Mouse (Mus musculus) midbrain, embryonic 15.5 days (tissue): Measurements from ENCODE around the gene Kcna4. TPM values are rescaled to one million over a fixed set of nuclear protein-coding genes. Genes with fewer than 3 reads are reported as not detected.

Experiments
- ATAC-seq: fragments of 200-750 bp; cut with Nextera tagmentation; replicated peaks from 2 replicates; pipeline ENCODE4 v1.8.0; 2017; ENCODE audit warnings: moderate TSS enrichment
- H3K27ac ChIP-seq: fragments of 300-500 bp; sonication (generic); 2 replicates; pipeline ENCODE4 v1.5.1; 2015; ENCODE audit warnings: mild to moderate bottlenecking, inconsistent platforms
- H3K27me3 ChIP-seq: fragments of 300-500 bp; sonication (generic); replicated peaks from 2 replicates; pipeline ENCODE4 v1.6.1; 2015; ENCODE audit warnings: inconsistent platforms
- H3K36me3 ChIP-seq: fragments of 300-500 bp; sonication (generic); replicated peaks from 2 replicates; pipeline ENCODE4 v1.6.1; 2015; ENCODE audit warnings: inconsistent platforms
- H3K4me1 ChIP-seq: fragments of 300-500 bp; sonication (generic); 2 replicates; pipeline ENCODE4 v1.6.1; 2015; ENCODE audit warnings: inconsistent platforms
- H3K4me2 ChIP-seq: fragments of 300-500 bp; sonication (generic); 2 replicates; pipeline ENCODE4 v1.6.1; 2015; ENCODE audit warnings: inconsistent platforms, mild to moderate bottlenecking, moderate library complexity
- H3K4me3 ChIP-seq: fragments of 300-500 bp; sonication (generic); 2 replicates; pipeline ENCODE4 v1.5.1; 2015; ENCODE audit warnings: mild to moderate bottlenecking, inconsistent platforms
- H3K9ac ChIP-seq: fragments of 300-500 bp; sonication (generic); 2 replicates; pipeline ENCODE4 v1.6.1; 2015; ENCODE audit warnings: mild to moderate bottlenecking, inconsistent platforms
- H3K9me3 ChIP-seq: fragments of 300-500 bp; sonication (generic); 2 replicates; pipeline ENCODE4 v1.6.1; 2016; ENCODE audit warnings: inconsistent platforms
- WGBS: fragments of 180-500 bp; shearing (Covaris S2); methylation state at CpG from one replicate; pipeline ENCODE4 v1.1.7; 2015; ENCODE audit warnings: mixed read lengths; 5-methylcytosine and 5-hydroxymethylcytosine counted together
- polyA plus RNA-seq: library from polyadenylated mRNA; unstranded; fragments of >200 nt; fragmentation: Nextera tagmentation; extraction: Ambion mirVana; gene quantifications from 2 replicates; pipeline ENCODE4 v1.2.1, GENCODE M21; 2015

Kcna4 gene
- polyA plus RNA-seq = 9.3 and 9.6 TPM in 2 replicates

- peaks cover 12% of the 10 kb centered on the region; the same call in 1 of the 2 replicates for H3K4me1 ChIP-seq
- H3K27ac ChIP-seq = peak within 1 kb of the TSS; percentile 71
- H3K9ac ChIP-seq = peak within 1 kb of the TSS; percentile 68
- peak within 1 kb of the TSS; percentile 90 for H3K4me2 ChIP-seq
- whole genome bisulfite sequencing = 5% methylated on average over 24 of the region's 24 CpGs
- H3K36me3 ChIP-seq = 0 out of 2 replicates have a peak, but pooled peaks cover 2% of the 10 kb centered on the region
- H3K9me3 ChIP-seq = no peaks in the 10 kb centered on the region
- peak within 1 kb of the TSS; percentile 67 for H3K4me3 ChIP-seq
- H3K27me3 ChIP-seq = no peaks in the 10 kb centered on the region
- peak; percentile 97 for ATAC-seq
These were observed at the start of gene Kcna4 for GRCm38 (mm10) chr2:107289990-107290696. Kcna4 (plus strand) TSS chr2:107290639.

- H3K27me3 ChIP-seq = no peaks in the 10 kb centered on the region
- no peak overlapping the region for H3K9ac ChIP-seq
- ATAC-seq = no peak
- no peak overlapping the region for H3K27ac ChIP-seq
- H3K9me3 ChIP-seq = no peaks in the 10 kb centered on the region
- no peaks in the 10 kb centered on the region for H3K36me3 ChIP-seq
- H3K4me1 ChIP-seq = no peaks in the 10 kb centered on the region
- WGBS = 82% methylated on average over 3 of the region's 3 CpGs
- no peak overlapping the region for H3K4me3 ChIP-seq
- H3K4me2 ChIP-seq = no peak overlapping the region
These were observed 32.3 kb upstream of the Kcna4 start for GRCm38 (mm10) chr2:107258091-107258490.

- Histone ChIP-seq H3K4me1 (no peaks in the 10 kb centered on the region), H3K27ac (no peak overlapping the region), H3K4me3 (no peak overlapping the region), H3K9ac (no peak overlapping the region), H3K4me2 (no peak overlapping the region), H3K27me3 (no peaks in the 10 kb centered on the region), H3K36me3 (no peaks in the 10 kb centered on the region), H3K9me3 (no peaks in the 10 kb centered on the region)
- ATAC-seq = peak; percentile 63
- 54% methylated on average over 2 of the region's 2 CpGs for WGBS
These were observed 24.2 kb upstream of the Kcna4 start for GRCm38 (mm10) chr2:107266251-107266650.

- H3K4me3 ChIP-seq = no peak overlapping the region
- H3K4me1 ChIP-seq = no peaks in the 10 kb centered on the region
- H3K27ac ChIP-seq = no peak overlapping the region
- WGBS = 46% methylated on average over 3 of the region's 3 CpGs
- H3K4me2 ChIP-seq = no peak overlapping the region
- H3K9me3 ChIP-seq = no peaks in the 10 kb centered on the region
- no peak overlapping the region for H3K9ac ChIP-seq
- no peak for ATAC-seq
- H3K36me3 ChIP-seq = no peaks in the 10 kb centered on the region
- H3K27me3 ChIP-seq = no peaks in the 10 kb centered on the region
These were observed 20.4 kb upstream of the Kcna4 start for GRCm38 (mm10) chr2:107270050-107270449.

GRCm38 (mm10) chr2:107290697-107291019, 219 bp downstream of the Kcna4 start:
- Histone ChIP-seq H3K4me3 (peak overlapping the region; percentile 67), H3K36me3 (0 out of 2 replicates have a peak, but pooled peaks cover 2% of the 10 kb centered on the region), H3K27ac (peak overlapping the region; percentile 71), H3K4me2 (peak overlapping the region; percentile 90), H3K9me3 (no peaks in the 10 kb centered on the region), H3K27me3 (no peaks in the 10 kb centered on the region), H3K4me1 (peaks cover 12% of the 10 kb centered on the region; the same call in 1 of the 2 replicates), H3K9ac (peak overlapping the region; percentile 68)
- under 1% methylated on average over 12 of the region's 12 CpGs for WGBS
- ATAC-seq = peak; percentile 73

GRCm38 (mm10) chr2:107291142-107291541, 703 bp downstream of the Kcna4 start:
- H3K4me1 ChIP-seq = peaks cover 12% of the 10 kb centered on the region; the same call in 1 of the 2 replicates
- peak; percentile 73 for ATAC-seq
- 1% methylated on average over 16 of the region's 16 CpGs for WGBS
- H3K9ac ChIP-seq = peak overlapping the region; percentile 68
- H3K36me3 ChIP-seq = peaks cover 4% of the 10 kb centered on the region; the same call in 1 of the 2 replicates
- peak overlapping the region; percentile 67 for H3K4me3 ChIP-seq
- H3K27ac ChIP-seq = peak overlapping the region; percentile 71
- H3K27me3 ChIP-seq = no peaks in the 10 kb centered on the region
- no peaks in the 10 kb centered on the region for H3K9me3 ChIP-seq
- H3K4me2 ChIP-seq = peak overlapping the region; percentile 90

- Histone ChIP-seq H3K27me3 (no peaks in the 10 kb centered on the region), H3K4me1 (peaks cover 12% of the 10 kb centered on the region; the same call in 1 of the 2 replicates), H3K4me3 (no peak overlapping the region), H3K27ac (no peak overlapping the region), H3K9me3 (no peaks in the 10 kb centered on the region), H3K9ac (no peak overlapping the region), H3K4me2 (no peak overlapping the region), H3K36me3 (peaks cover 7% of the 10 kb centered on the region; the same call in 1 of the 2 replicates)
- 93% methylated on average over 7 of the region's 7 CpGs for WGBS
- ATAC-seq = no peak
These were observed 4.1 kb downstream of the Kcna4 start for GRCm38 (mm10) chr2:107294521-107294920.

- no peak overlapping the region for H3K4me3 ChIP-seq
- H3K9ac ChIP-seq = no peak overlapping the region
- H3K4me1 ChIP-seq = no peaks in the 10 kb centered on the region
- no peak for ATAC-seq
- no peaks in the 10 kb centered on the region for H3K27me3 ChIP-seq
- no peak overlapping the region for H3K4me2 ChIP-seq
- no peak overlapping the region for H3K27ac ChIP-seq
- H3K36me3 ChIP-seq = no peaks in the 10 kb centered on the region
- H3K9me3 ChIP-seq = no peaks in the 10 kb centered on the region
- 89% methylated on average over 4 of the region's 4 CpGs for WGBS
These were observed 11.4 kb downstream of the Kcna4 start for GRCm38 (mm10) chr2:107301886-107302285.

- no peaks in the 10 kb centered on the region for H3K36me3 ChIP-seq
- no peak overlapping the region for H3K4me3 ChIP-seq
- ATAC-seq = no peak
- no peaks in the 10 kb centered on the region for H3K4me1 ChIP-seq
- H3K9me3 ChIP-seq = no peaks in the 10 kb centered on the region
- no peak overlapping the region for H3K4me2 ChIP-seq
- H3K9ac ChIP-seq = no peak overlapping the region
- H3K27me3 ChIP-seq = no peaks in the 10 kb centered on the region
- H3K27ac ChIP-seq = no peak overlapping the region
- WGBS = 70% methylated on average over 3 of the region's 3 CpGs
These were observed 14.3 kb downstream of the Kcna4 start for GRCm38 (mm10) chr2:107304707-107305106.

GRCm38 (mm10) chr2:107306077-107306476, 15.6 kb downstream of the Kcna4 start:
- Histone ChIP-seq H3K27me3 (no peaks in the 10 kb centered on the region), H3K9me3 (no peaks in the 10 kb centered on the region), H3K36me3 (no peaks in the 10 kb centered on the region), H3K4me3 (no peak overlapping the region), H3K9ac (no peak overlapping the region), H3K4me1 (no peaks in the 10 kb centered on the region), H3K4me2 (no peak overlapping the region), H3K27ac (no peak overlapping the region)
- WGBS = 70% methylated on average over 4 of the region's 4 CpGs
- ATAC-seq = no peak; the same call in 1 of the 2 replicates

GRCm38 (mm10) chr2:107318636-107319035, 28.2 kb downstream of the Kcna4 start:
- Histone ChIP-seq H3K4me3 (no peak overlapping the region), H3K27me3 (no peaks in the 10 kb centered on the region), H3K9ac (no peak overlapping the region), H3K36me3 (no peaks in the 10 kb centered on the region), H3K4me2 (no peak overlapping the region), H3K9me3 (no peaks in the 10 kb centered on the region), H3K4me1 (no peaks in the 10 kb centered on the region), H3K27ac (no peak overlapping the region)
- no peak for ATAC-seq

GRCm38 (mm10) chr2:107321596-107322226, 31.3 kb downstream of the Kcna4 start:
- WGBS = 52% methylated on average over 4 of the region's 4 CpGs
- no peak for ATAC-seq
- H3K36me3 ChIP-seq = no peaks in the 10 kb centered on the region

More at GRCm38 (mm10) chr2:107321596-107322226, 31.3 kb downstream of the Kcna4 start:
- Histone ChIP-seq H3K4me1 (no peaks in the 10 kb centered on the region), H3K27ac (no peak overlapping the region), H3K4me2 (no peak overlapping the region), H3K27me3 (no peaks in the 10 kb centered on the region), H3K9ac (no peak overlapping the region), H3K9me3 (no peaks in the 10 kb centered on the region), H3K4me3 (no peak overlapping the region)
